Mouse (Mus musculus): ENCODE measurements around the gene Ptov1.

DNA sequence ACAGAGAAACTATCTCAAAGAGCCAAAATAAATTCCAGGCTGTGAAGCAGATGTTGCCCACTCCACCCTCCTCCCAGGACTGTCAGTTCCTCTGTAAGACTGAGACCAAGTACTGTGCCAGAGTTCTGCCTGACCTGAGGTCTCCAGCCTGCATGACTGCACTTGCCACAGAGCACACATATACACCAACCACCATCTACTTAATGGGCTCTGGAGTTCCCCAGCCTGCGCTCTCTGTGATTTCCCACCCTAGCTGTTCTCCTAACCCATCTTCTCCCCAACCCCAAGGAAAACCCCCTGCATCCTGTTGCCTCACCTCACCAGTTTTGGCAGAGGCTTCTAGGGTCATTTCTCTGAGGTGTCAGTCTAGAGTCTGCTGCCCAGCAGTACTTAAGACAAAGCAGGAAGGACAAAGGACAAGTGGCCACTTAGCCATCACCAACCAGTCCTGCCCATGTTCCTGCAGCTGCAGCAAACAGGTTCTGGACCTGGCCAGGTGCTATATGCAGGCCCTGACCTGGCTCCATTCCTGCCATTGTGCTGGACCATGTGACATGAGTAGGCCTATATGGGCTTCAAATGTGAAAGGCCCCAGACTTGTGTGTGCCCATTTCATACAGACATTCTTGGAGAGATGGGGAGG is 34.1 kb downstream of the Ptov1 start:
- TF ChIP-seq CTCF (IDR thresholded peaks at IDR 0.05; ENCODE audit: low read depth, low read length) (no peak), GATA1 (IDR thresholded peaks at IDR 0.05; ENCODE audit: borderline replicate concordance, low read length) (no peak), TAL1 (conservative IDR thresholded peaks at IDR 0.05; ENCODE audit: low read depth, low read length) (no peak), POLR2AphosphoS5 (IDR thresholded peaks at IDR 0.05; ENCODE audit: insufficient replicate concordance, low read depth, low read length) (no peak), GATA2 (IDR thresholded peaks at IDR 0.05; ENCODE audit: borderline replicate concordance, low read depth, low read length) (no peak)
